Mouse (Mus musculus) lung, embryonic 14.5 days (tissue): Measurements from ENCODE around the gene Prickle4. TPM values are rescaled to one million over a fixed set of nuclear protein-coding genes. Genes with fewer than 3 reads are reported as not detected.

Source experiments
- ATAC-seq: fragments of 200-750 bp; cut with Nextera tagmentation; 2 replicates; pipeline ENCODE4 v1.8.0; 2017; ENCODE audit warnings: mild to moderate bottlenecking, moderate TSS enrichment, moderate library complexity; ENCODE audit not compliant: insufficient read depth
- DNase-seq: peaks from one replicate; pipeline ENCODE4 v3.0.0-alpha.2; 2015
- H3K27ac ChIP-seq: fragments of 300-500 bp; sonication (generic); 2 replicates; pipeline ENCODE4 v1.5.1; 2014; ENCODE audit warnings: low read depth, mild to moderate bottlenecking, moderate library complexity
- H3K27me3 ChIP-seq: fragments of 300-500 bp; sonication (generic); 2 replicates; pipeline ENCODE4 v1.6.1; 2014; ENCODE audit warnings: low read length, control low read depth; ENCODE audit not compliant: insufficient read depth
- H3K36me3 ChIP-seq: fragments of 300-500 bp; sonication (generic); 2 replicates; pipeline ENCODE4 v1.6.1; 2014; ENCODE audit warnings: control low read depth; ENCODE audit not compliant: insufficient read depth
- H3K4me1 ChIP-seq: fragments of 300-500 bp; sonication (generic); 2 replicates; pipeline ENCODE4 v1.6.1; 2014; ENCODE audit warnings: antibody characterized with exemption, control low read depth; ENCODE audit not compliant: insufficient read depth
- H3K4me2 ChIP-seq: fragments of 300-500 bp; sonication (generic); 2 replicates; pipeline ENCODE4 v1.6.1; 2014; ENCODE audit warnings: mild to moderate bottlenecking
- H3K4me3 ChIP-seq: fragments of 300-500 bp; sonication (generic); 2 replicates; pipeline ENCODE4 v1.5.1; 2014; ENCODE audit warnings: low read depth, low read length
- H3K9ac ChIP-seq: fragments of 300-500 bp; sonication (generic); 2 replicates; pipeline ENCODE4 v1.6.1; 2014
- H3K9me3 ChIP-seq: fragments of 300-500 bp; sonication (generic); 2 replicates; pipeline ENCODE4 v1.6.1; 2016; ENCODE audit warnings: low read depth, low read length, control low read depth
- CTCF ChIP-seq: IDR thresholded peaks from 2 replicates; pipeline ENCODE4 v1.5.1; 2016; ENCODE audit warnings: antibody characterized with exemption, low read depth
- WGBS: fragments of 180-500 bp; shearing (Covaris S2); extraction: QIAGEN DNeasy Blood & Tissue Kit; methylation state at CpG from one replicate; pipeline ENCODE4 v1.1.7; 2014; 5-methylcytosine and 5-hydroxymethylcytosine counted together
- polyA plus RNA-seq: library from polyadenylated mRNA; unstranded; fragments of >200 nt; fragmentation: Nextera tagmentation; extraction: Ambion mirVana; gene quantifications from 2 replicates; pipeline ENCODE4 v1.2.1, GENCODE M21; 2014

Prickle4 gene
- polyA plus RNA-seq, 1 experiment from 2014 or later = not detected

DNA sequence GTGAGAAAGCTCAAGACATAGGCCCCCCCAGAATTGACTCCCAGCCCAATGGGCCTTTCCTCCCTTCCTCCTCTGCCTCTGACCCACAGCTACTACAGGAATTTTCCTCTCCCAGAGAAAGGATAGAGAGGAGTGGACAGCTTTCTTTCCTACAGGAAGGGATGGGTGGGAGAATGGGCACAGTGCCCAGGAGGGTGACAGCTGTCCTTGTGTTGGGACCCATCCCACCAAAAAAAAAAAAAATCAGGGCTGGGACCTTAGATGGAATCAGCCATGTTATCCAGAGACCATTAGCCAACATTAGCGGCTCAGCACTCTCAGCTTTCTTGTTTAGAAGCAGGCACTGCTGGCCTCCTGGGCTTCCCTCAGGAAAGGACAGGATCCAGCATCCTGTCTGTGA, 11.7 kb upstream of the Prickle4 start:
- H3K4me1 ChIP-seq = no peaks in the 10 kb centered on the region; the same call in 1 of the 2 replicates
- no peak overlapping the region for H3K4me2 ChIP-seq
- H3K27ac ChIP-seq = no peak overlapping the region
- no peak for ATAC-seq
- H3K27me3 ChIP-seq = no peaks in the 10 kb centered on the region
- WGBS = 58% methylated on average over 1 of the region's 1 CpGs
- no peak overlapping the region for H3K4me3 ChIP-seq
- no peaks in the 10 kb centered on the region for H3K9me3 ChIP-seq
- peak; percentile 31 for DNase-seq
- no peak overlapping the region for H3K9ac ChIP-seq
- H3K36me3 ChIP-seq = peaks cover 13% of the 10 kb centered on the region; the same call in 1 of the 2 replicates
- TF ChIP-seq CTCF = no peak

DNA sequence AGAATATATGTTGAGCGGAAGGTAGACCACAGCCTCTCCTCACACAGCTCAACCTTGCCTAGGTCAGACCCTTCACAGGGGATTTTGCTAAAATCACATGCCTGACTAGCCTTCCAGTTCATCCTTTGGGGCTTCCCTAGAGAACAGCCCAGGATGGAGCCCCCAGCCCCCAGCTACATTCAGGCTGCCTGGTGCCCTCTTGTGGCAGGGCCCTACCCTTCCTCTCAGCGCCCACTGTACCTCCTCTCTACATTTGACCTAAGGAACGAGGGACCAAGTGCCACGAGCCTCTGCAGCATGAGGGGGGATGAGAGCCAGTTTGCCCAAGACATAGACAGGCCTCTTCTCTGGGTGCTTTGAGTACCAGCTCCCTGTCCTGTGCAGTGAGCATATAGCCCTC, 10.2 kb upstream of the Prickle4 start:
- no peak overlapping the region for H3K9ac ChIP-seq
- no peak for ATAC-seq
- DNase-seq = no peak
- H3K4me2 ChIP-seq = no peak overlapping the region
- H3K9me3 ChIP-seq = no peaks in the 10 kb centered on the region
- H3K4me3 ChIP-seq = no peak overlapping the region
- no peaks in the 10 kb centered on the region; the same call in 1 of the 2 replicates for H3K4me1 ChIP-seq
- 73% methylated on average over 4 of the region's 4 CpGs for WGBS
- no peak overlapping the region for H3K27ac ChIP-seq
- TF ChIP-seq CTCF = no peak; the same call in 1 of the 2 replicates
- no peaks in the 10 kb centered on the region for H3K27me3 ChIP-seq
- H3K36me3 ChIP-seq = peaks cover 13% of the 10 kb centered on the region; the same call in 1 of the 2 replicates

DNA sequence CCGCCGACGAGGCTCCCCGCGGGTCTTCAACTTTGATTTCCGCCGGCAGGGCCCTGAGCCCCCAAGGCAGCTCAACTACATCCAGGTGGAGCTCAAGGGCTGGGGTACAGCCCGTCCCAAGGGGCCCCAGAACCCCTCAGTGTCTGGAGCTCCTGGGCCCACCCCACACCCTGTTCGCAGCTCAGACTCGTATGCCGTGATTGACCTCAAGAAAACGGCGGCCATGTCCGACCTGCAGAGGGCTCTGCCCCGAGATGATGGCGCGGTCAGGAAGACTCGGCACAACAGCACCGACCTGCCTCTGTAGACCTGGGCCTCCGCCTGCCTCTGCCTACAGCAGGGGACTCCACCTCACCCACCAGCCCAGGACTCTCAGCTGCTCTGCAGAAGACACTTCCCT, 9.0 kb upstream of the Prickle4 start:
- H3K4me3 ChIP-seq = peak overlapping the region; percentile 2; the same call in 1 of the 2 replicates
- no peaks in the 10 kb centered on the region; the same call in 1 of the 2 replicates for H3K4me1 ChIP-seq
- no peak for TF ChIP-seq CTCF
- 28% methylated on average over 20 of the region's 20 CpGs for WGBS
- H3K27me3 ChIP-seq = no peaks in the 10 kb centered on the region
- peak overlapping the region; percentile 80 for H3K27ac ChIP-seq
- H3K9ac ChIP-seq = no peak overlapping the region
- peaks cover 13% of the 10 kb centered on the region; the same call in 1 of the 2 replicates for H3K36me3 ChIP-seq
- no peak for DNase-seq
- H3K9me3 ChIP-seq = no peaks in the 10 kb centered on the region
- no peak for ATAC-seq
- peak overlapping the region; percentile 47 for H3K4me2 ChIP-seq

DNA sequence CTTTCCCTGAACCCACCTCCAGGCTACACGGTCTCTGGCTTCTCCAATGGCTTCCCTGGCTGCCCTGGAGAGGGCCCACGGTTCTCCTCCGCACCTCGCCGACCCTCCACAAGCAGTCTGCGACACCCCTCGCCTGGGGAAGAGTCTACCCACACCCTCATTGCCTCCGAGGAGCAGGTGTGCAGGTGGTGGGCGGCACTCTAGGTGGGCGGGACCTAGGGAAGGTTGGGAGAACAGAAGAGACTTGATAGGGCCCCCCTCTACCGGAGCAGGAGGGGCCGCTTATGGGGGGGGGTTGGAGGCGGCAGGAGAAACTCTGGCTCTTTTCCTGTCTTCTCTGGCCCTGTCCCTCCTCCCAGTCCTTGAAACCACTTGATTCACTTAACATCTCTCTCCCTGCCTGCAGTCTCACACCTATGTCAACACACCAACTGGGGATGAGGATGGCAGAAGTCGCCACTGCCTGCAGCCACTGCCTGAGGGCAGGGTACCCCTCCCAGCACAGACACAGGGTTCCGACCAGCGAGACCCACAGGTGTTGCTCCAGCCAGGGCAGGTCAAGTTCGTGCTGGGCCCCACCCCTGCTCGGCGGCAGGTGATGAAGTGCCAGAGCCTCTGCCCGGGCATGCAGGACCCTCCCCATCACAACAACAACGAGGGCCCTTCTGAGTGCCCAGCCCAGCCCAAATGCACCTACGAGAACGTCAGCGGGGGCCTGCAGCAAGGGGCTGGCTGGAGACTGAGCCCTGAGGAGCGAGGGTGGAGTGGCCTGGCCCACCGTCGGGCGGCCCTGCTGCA, 8.2 kb upstream of the Prickle4 start:
- H3K27me3 ChIP-seq = no peaks in the 10 kb centered on the region
- ATAC-seq (peak; percentile 69), DNase-seq (peak; percentile 42)
- 34% methylated on average over 28 of the region's 28 CpGs for WGBS
- H3K9ac ChIP-seq = no peak overlapping the region
- H3K9me3 ChIP-seq = no peaks in the 10 kb centered on the region
- peaks cover 21% of the 10 kb centered on the region; the same call in 1 of the 2 replicates for H3K36me3 ChIP-seq
- H3K4me3 ChIP-seq = peak overlapping the region; percentile 2; the same call in 1 of the 2 replicates
- H3K27ac ChIP-seq = peak overlapping the region; percentile 80
- no peaks in the 10 kb centered on the region; the same call in 1 of the 2 replicates for H3K4me1 ChIP-seq
- no peak for TF ChIP-seq CTCF
- H3K4me2 ChIP-seq = peak overlapping the region; percentile 47

DNA sequence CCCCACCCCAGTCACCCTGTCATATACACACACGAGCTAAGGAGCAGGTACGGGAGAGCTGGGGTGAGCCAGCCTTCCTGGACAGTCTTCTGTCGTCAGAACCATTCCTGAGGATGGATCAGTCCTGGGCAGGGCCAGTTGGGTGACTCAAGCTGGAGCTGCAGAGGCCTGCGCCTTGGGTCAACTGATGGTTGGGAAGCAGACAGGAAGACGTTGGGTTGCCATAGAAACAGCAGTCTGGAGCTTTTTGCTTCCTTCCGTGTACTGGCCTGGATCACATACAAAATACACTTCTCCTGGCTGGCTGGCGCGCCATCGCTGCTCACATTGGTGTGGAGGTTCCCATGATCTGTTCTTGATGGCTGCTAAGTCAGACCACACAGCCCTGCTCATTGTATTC, 7.3 kb upstream of the Prickle4 start:
- 56% methylated on average over 9 of the region's 9 CpGs for WGBS
- no peak for TF ChIP-seq CTCF
- H3K36me3 ChIP-seq = peaks cover 21% of the 10 kb centered on the region; the same call in 1 of the 2 replicates
- no peaks in the 10 kb centered on the region for H3K27me3 ChIP-seq
- no peaks in the 10 kb centered on the region for H3K9me3 ChIP-seq
- H3K4me1 ChIP-seq = no peaks in the 10 kb centered on the region; the same call in 1 of the 2 replicates
- peak overlapping the region; percentile 80 for H3K27ac ChIP-seq
- ATAC-seq (no peak), DNase-seq (no peak)
- peak overlapping the region; percentile 47; the same call in 1 of the 2 replicates for H3K4me2 ChIP-seq
- H3K9ac ChIP-seq = no peak overlapping the region
- H3K4me3 ChIP-seq = no peak overlapping the region

DNA sequence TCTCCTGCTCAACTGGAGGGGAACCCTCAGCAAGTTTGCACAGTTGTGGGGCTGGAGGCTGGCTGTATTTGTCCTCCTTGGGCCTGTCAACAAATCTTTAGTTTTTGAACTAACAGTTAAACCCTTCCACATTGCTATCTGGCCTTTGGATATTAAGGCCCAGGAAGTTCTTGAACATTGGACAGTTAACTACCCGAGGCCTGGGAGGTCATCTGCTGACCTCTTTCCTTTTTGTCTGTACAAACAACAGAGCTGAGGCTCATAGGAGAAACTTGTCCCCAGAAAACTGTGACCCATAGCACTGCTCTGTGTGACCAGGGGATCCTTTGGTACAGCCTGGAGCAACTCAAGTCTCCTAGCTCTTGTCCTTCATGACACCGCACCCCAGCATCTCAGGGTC, 4.5 kb upstream of the Prickle4 start:
- no peak overlapping the region for H3K4me2 ChIP-seq
- WGBS = 60% methylated on average over 2 of the region's 2 CpGs

DNA sequence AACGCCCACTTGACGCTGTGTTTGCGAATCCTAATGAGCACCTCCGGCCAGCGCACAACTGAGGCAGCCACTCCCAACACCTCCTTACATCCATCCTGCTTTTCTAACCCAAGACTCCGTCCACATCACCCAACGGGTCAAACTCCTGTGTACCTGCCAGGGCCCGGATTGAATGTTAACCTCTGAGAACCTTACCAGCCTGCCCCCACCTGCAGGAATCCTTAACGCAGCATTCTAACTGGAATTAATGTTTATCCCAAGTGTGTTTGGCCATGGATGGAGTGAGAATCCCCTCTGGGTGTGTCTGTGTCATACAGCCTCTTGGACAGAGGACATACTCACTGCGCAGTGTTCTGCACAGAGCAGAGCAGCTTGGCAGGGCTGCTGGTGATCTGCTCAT, 3.6 kb upstream of the Prickle4 start:
- Histone ChIP-seq H3K27me3 (no peaks in the 10 kb centered on the region), H3K4me3 (no peak overlapping the region), H3K9ac (no peak overlapping the region), H3K4me2 (no peak overlapping the region), H3K4me1 (peaks cover 3% of the 10 kb centered on the region), H3K9me3 (no peaks in the 10 kb centered on the region), H3K36me3 (peaks cover 15% of the 10 kb centered on the region; the same call in 1 of the 2 replicates), H3K27ac (no peak overlapping the region)
- WGBS = 88% methylated on average over 10 of the region's 10 CpGs
- DNase-seq = no peak
- TF ChIP-seq CTCF = no peak
- no peak for ATAC-seq

More for the DNA sequence above, 4.5 kb upstream of the Prickle4 start:
- Histone ChIP-seq H3K4me1 (peaks cover 2% of the 10 kb centered on the region), H3K9me3 (no peaks in the 10 kb centered on the region), H3K27me3 (no peaks in the 10 kb centered on the region), H3K4me3 (no peak overlapping the region), H3K27ac (no peak overlapping the region), H3K9ac (no peak overlapping the region), H3K36me3 (peaks cover 21% of the 10 kb centered on the region; the same call in 1 of the 2 replicates)
- ATAC-seq = no peak
- TF ChIP-seq CTCF = no peak
- no peak for DNase-seq
